In the genomic region with DNA sequence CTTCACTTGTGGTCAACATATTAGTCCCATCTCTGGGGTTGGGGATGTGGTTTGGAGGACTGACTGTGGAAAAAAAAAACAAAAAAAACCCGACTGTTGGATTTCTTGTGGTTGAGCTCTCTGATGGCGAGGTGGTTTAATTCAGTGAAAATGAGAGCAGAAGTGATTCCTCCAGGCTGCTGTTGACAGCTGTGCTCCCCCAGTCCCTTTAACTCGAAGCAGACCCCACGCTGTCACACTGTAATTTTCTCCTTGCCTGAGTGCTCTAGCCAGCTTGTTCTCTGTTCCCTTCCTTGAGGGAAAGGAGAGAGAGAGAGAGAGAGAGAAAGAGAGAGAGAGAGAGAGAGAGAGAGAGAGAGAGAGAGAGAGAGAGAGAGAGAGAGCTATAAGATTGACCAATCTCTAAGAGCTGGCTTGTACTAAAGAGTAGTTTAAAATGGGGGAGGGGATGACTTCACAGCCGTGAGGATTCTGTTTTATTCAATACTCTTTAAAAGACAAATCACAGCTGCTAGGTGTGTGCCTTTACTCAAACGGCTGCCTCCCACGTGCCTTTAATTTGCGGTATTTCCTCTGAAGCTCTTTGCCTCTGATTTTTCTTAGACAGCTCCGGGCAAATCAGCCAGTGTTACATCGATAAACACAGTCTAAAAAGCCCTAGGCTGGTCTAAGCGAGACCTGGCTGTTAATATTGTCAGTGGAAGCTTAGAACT, we compare ENCODE assay signal across 13 mouse cellular contexts. TPM values are rescaled to one million over a fixed set of nuclear protein-coding genes. Genes with fewer than 3 reads are reported as not detected.
A peak's percentile ranks its signal among the peaks of the same experiment; 100 is the strongest.
DNase-seq lines count a peak whose midpoint lies in the region; ATAC-seq and TF ChIP-seq lines count a peak whose summit lies in the region.
"Had no signal": no experiment of that assay in that cellular context is flagged by ENCODE, and none has a peak within 500 bp of the region (broad histone marks: within the 10 kb centered on the region; RNA-seq: fewer than 3 reads in every experiment).

No protein-coding gene starts in this region.

- peaks cover 43% of the 10 kb centered on the region for H3K4me1 ChIP-seq in kidney, embryonic 15.5 days
- peaks cover 4% of the 10 kb centered on the region; the same call in 1 of the 2 replicates for H3K4me1 ChIP-seq in cortical plate, adult 2 months (ENCODE audit: control insufficient read depth, insufficient read depth, low read length)
- peaks cover 12% of the 10 kb centered on the region for H3K4me1 ChIP-seq in midbrain, embryonic 16.5 days (ENCODE audit: control insufficient read depth, insufficient read depth, low read length)

- TF ChIP-seq POLR2A in cortical plate, adult 2 months (IDR thresholded peaks at IDR 0.05; ENCODE audit: extremely low read depth, insufficient read depth, low read length), result no peak

- peak overlapping the region; percentile 74; the same call in 1 of the 2 replicates for H3K4me3 ChIP-seq in kidney, embryonic 15.5 days (replicated peaks)
- 0 out of 2 replicates have a peak overlapping the region, but pooled peaks have one; percentile 83 for H3K4me3 ChIP-seq in cortical plate, adult 2 months (ENCODE audit: insufficient read depth, low read length)
- H3K4me3 ChIP-seq in midbrain, embryonic 16.5 days (ENCODE audit: low read depth, low read length), result no peak overlapping the region

- WGBS in kidney, embryonic 15.5 days, result 8% methylated on average over 11 of the region's 11 CpGs
- WGBS in midbrain, embryonic 16.5 days, result 31% methylated on average over 11 of the region's 11 CpGs

- no peak overlapping the region for H3K27ac ChIP-seq in kidney, embryonic 15.5 days
- no peak overlapping the region for H3K27ac ChIP-seq in cortical plate, adult 2 months (ENCODE audit: insufficient read depth, low read length)
- H3K27ac ChIP-seq in midbrain, embryonic 16.5 days (ENCODE audit: low read length), result no peak overlapping the region

- peak overlapping the region; percentile 95 for H3K4me2 ChIP-seq in kidney, embryonic 15.5 days
- H3K4me2 ChIP-seq in midbrain, embryonic 16.5 days (ENCODE audit: low read length), result peak overlapping the region; percentile 91

- TF ChIP-seq CTCF in cortical plate, adult 2 months (IDR thresholded peaks at IDR 0.05; ENCODE audit: extremely low read depth, insufficient read depth, low read length), result no peak

- H3K9me3 ChIP-seq in kidney, embryonic 15.5 days (replicated peaks), result no peaks in the 10 kb centered on the region
- no peaks in the 10 kb centered on the region for H3K9me3 ChIP-seq in midbrain, embryonic 16.5 days (replicated peaks; ENCODE audit: control insufficient read depth, low read length, poor library complexity, severe bottlenecking)

- no peaks in the 10 kb centered on the region for H3K36me3 ChIP-seq in kidney, embryonic 15.5 days
- no peaks in the 10 kb centered on the region for H3K36me3 ChIP-seq in midbrain, embryonic 16.5 days (ENCODE audit: control insufficient read depth, insufficient read depth, low read length)

- H3K27me3 ChIP-seq in kidney, embryonic 15.5 days, result peaks cover 19% of the 10 kb centered on the region
- H3K27me3 ChIP-seq in midbrain, embryonic 16.5 days (ENCODE audit: control insufficient read depth, insufficient read depth, low read depth, low read length), result peaks cover 3% of the 10 kb centered on the region; the same call in 1 of the 2 replicates

- ATAC-seq in kidney, embryonic 15.5 days (replicated peaks; ENCODE audit: low FRiP score), result no peak
- ATAC-seq in granulocyte monocyte progenitor cell, adult 5-6 weeks (replicated peaks; ENCODE audit: poor library complexity, severe bottlenecking), result peak; percentile 48
- no peak for ATAC-seq in midbrain, embryonic 16.5 days
- ATAC-seq: lung, postnatal 0 days had no signal

- no peak overlapping the region for H3K9ac ChIP-seq in kidney, embryonic 15.5 days
- no peak overlapping the region for H3K9ac ChIP-seq in midbrain, embryonic 16.5 days (ENCODE audit: low read depth, low read length)

- DNase-seq in kidney, postnatal 36 days, result no peak
- no peak for DNase-seq in adrenal gland, adult (ENCODE audit: inconsistent age in 2 of 2, low spot score in 1 of 2)
- no peak for DNase-seq in cerebellum, postnatal 10 days
- no peak for DNase-seq in adrenal gland, postnatal 4 days (ENCODE audit: low spot score in 2 of 2)
- DNase-seq: gastrocnemius, postnatal 14 days; heart, postnatal 10 days; kidney, adult 2 months; thymus, adult 2 months had no signal

RNA-seq across cellular contexts. Expression of a gene that starts 2.3 kb away (rescaled TPM):
- 7.2 and 8.7 TPM in 2 replicates for polyA plus RNA-seq in kidney, embryonic 15.5 days (2015; fragmentation: Nextera tagmentation; extraction: Ambion mirVana)
- 14.0 and 18.6 TPM in 2 replicates for polyA plus RNA-seq in cortical plate, adult 2 months (2012; rRNA removed)
- not detected in 2 replicates for total RNA-seq in granulocyte monocyte progenitor cell, adult 5-6 weeks (2014; fragmentation: Nextera tagmentation)
- total RNA-seq in granulocyte monocyte progenitor cell, adult 5-6 weeks (2017), result not detected in 2 replicates
- polyA plus RNA-seq in midbrain, embryonic 16.5 days (2015; fragmentation: Nextera tagmentation; extraction: Ambion mirVana), result 13.1 and 14.7 TPM in 2 replicates
- total RNA-seq in adrenal gland, postnatal 4 days (2021), result 10 to 100 TPM; 10.2 to 10.4 TPM
